Mouse (Mus musculus) brain, embryonic 14.5 days (tissue): ENCODE results near the gene Dclre1a.

Source experiments
- CTCF ChIP-seq: fragments of 200-500 bp; IDR thresholded peaks from 2 replicates; pipeline ENCODE4 v1.5.1; 2012; ENCODE audit warnings: inconsistent platforms, mild to moderate bottlenecking, moderate library complexity, borderline replicate concordance; ENCODE audit not compliant: insufficient read depth, insufficient read length; ENCODE audit errors: extremely low read depth
- POLR2A ChIP-seq: fragments of 200-500 bp; IDR thresholded peaks from 2 replicates; pipeline ENCODE4 v1.6.1; 2012; ENCODE audit warnings: mild to moderate bottlenecking, inconsistent platforms, borderline replicate concordance; ENCODE audit not compliant: poor library complexity, insufficient read depth, insufficient read length, severe bottlenecking; ENCODE audit errors: extremely low read depth

GRCm38 (mm10) chr19:56586320-56586719 is 38.3 kb upstream of the Dclre1a start:
- no peak for TF ChIP-seq CTCF
- no peak for TF ChIP-seq POLR2A
